Mouse (Mus musculus) heart, embryonic 13.5 days (tissue): ENCODE results near the gene Gm35134. TPM values are rescaled to one million over a fixed set of nuclear protein-coding genes. Genes with fewer than 3 reads are reported as not detected.
"Not testable (repeated sequence)": the region's sequence is repeated elsewhere in the genome, so short reads cannot be mapped to it uniquely, and the experiment has no call there.

Experiments used
- ATAC-seq: fragments of 200-750 bp; cut with Nextera tagmentation; 2 replicates; pipeline ENCODE4 v1.8.0; 2017; ENCODE audit warnings: moderate TSS enrichment; ENCODE audit not compliant: insufficient number of reproducible peaks, low FRiP score, low TSS enrichment; ENCODE audit errors: extremely low read depth
- H3K27ac ChIP-seq: fragments of 300-500 bp; sonication (generic); replicated peaks from 2 replicates; pipeline ENCODE4 v1.5.1; 2015; ENCODE audit warnings: moderate library complexity, mild to moderate bottlenecking, inconsistent platforms
- H3K27me3 ChIP-seq: fragments of 300-500 bp; sonication (generic); replicated peaks from 2 replicates; pipeline ENCODE4 v1.6.1; 2015; ENCODE audit warnings: mild to moderate bottlenecking, inconsistent platforms
- H3K36me3 ChIP-seq: fragments of 300-500 bp; sonication (generic); 2 replicates; pipeline ENCODE4 v1.6.1; 2015; ENCODE audit warnings: mild to moderate bottlenecking, inconsistent platforms
- H3K4me1 ChIP-seq: fragments of 300-500 bp; sonication (generic); 2 replicates; pipeline ENCODE4 v1.6.1; 2015; ENCODE audit warnings: inconsistent platforms
- H3K4me2 ChIP-seq: fragments of 300-500 bp; sonication (generic); 2 replicates; pipeline ENCODE4 v1.6.1; 2015; ENCODE audit warnings: inconsistent platforms, mild to moderate bottlenecking, moderate library complexity
- H3K4me3 ChIP-seq: fragments of 300-500 bp; sonication (generic); 2 replicates; pipeline ENCODE4 v1.5.1; 2015; ENCODE audit warnings: moderate library complexity, mild to moderate bottlenecking, inconsistent platforms
- H3K9ac ChIP-seq: fragments of 300-500 bp; sonication (generic); 2 replicates; pipeline ENCODE4 v1.6.1; 2015; ENCODE audit warnings: inconsistent platforms, mild to moderate bottlenecking, moderate library complexity
- H3K9me3 ChIP-seq: fragments of 300-500 bp; sonication (generic); 2 replicates; pipeline ENCODE4 v1.6.1; 2016; ENCODE audit warnings: inconsistent platforms
- WGBS: fragments of 180-500 bp; shearing (Covaris S2); methylation state at CpG from one replicate; pipeline ENCODE4 v1.1.7; 2015; ENCODE audit warnings: mixed read lengths; 5-methylcytosine and 5-hydroxymethylcytosine counted together
- polyA plus RNA-seq: library from polyadenylated mRNA; unstranded; fragments of >200 nt; fragmentation: Nextera tagmentation; extraction: Ambion mirVana; gene quantifications from 2 replicates; pipeline ENCODE4 v1.2.1, GENCODE M21; 2015

Gm35134 gene
- polyA plus RNA-seq = not detected in 2 replicates

DNA sequence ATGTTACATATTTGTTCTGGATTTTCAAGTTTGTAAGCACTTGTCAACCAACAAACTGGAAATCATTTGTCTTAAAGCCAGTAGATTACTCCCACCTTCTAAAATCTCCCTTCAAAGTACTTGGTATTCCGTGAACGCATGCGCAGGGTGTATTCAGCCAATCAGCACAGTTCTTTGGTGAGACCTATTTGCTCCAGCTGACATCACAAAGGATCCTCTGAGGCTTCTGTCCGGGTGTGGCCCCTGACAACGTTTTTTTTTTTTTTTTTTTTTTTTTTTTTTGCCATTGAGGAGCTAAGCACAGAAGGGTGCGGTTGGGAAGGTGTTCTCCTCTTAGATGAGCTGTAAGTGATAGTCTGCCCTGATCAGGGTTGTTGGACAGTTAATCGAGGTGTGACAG is at the start of gene Gm35134:
Gene Gm35134 (plus strand): TSS at position 301 of the 400 bp plus-strand sequence.
- not testable (repeated sequence) for H3K4me2 ChIP-seq, H3K27ac ChIP-seq, H3K4me1 ChIP-seq, H3K36me3 ChIP-seq, H3K9ac ChIP-seq, H3K27me3 ChIP-seq, H3K4me3 ChIP-seq, ATAC-seq, H3K9me3 ChIP-seq
- no CpG with 5 or more reads among the region's 7 CpGs for whole genome bisulfite sequencing
